Mouse (Mus musculus) C2C12 (cell line): ENCODE results near the gene Olfr270. TPM values are rescaled to one million over a fixed set of nuclear protein-coding genes. Genes with fewer than 3 reads are reported as not detected.

Source experiments
- H3K27me3 ChIP-seq: one replicate; pipeline ENCODE4 v1.6.1; 2011; ENCODE audit not compliant: control insufficient read depth, insufficient read depth, insufficient read length
- H3K36me3 ChIP-seq: one replicate; pipeline ENCODE4 v1.6.1; 2011; ENCODE audit not compliant: control insufficient read depth, insufficient read depth
- H3K4me3 ChIP-seq: one replicate; pipeline ENCODE4 v1.5.1; 2011; ENCODE audit warnings: mild to moderate bottlenecking, control low read depth; ENCODE audit not compliant: poor library complexity, insufficient read depth, severe bottlenecking
- H3K79me2 ChIP-seq: one replicate; pipeline ENCODE4 v1.6.1; 2011; ENCODE audit not compliant: control insufficient read depth, insufficient read depth
- H3K79me3 ChIP-seq: one replicate; pipeline ENCODE4 v1.6.1; 2011; ENCODE audit warnings: low read depth, control low read depth
- H3ac ChIP-seq: one replicate; pipeline ENCODE3; 2011; ENCODE audit warnings: low read depth; ENCODE audit not compliant: control insufficient read depth, insufficient read length
- CEBPB ChIP-seq: IDR thresholded peaks from one replicate; pipeline ENCODE4 v1.6.1; 2011; ENCODE audit warnings: low read depth, mild to moderate bottlenecking, control low read depth, moderate library complexity
- CTCF ChIP-seq: IDR thresholded peaks from one replicate; pipeline ENCODE4 v1.5.1; 2011; ENCODE audit not compliant: control insufficient read depth, insufficient read depth, insufficient read length
- FOSL1 ChIP-seq: IDR thresholded peaks from one replicate; pipeline ENCODE4 v1.8.0; 2011; ENCODE audit warnings: mild to moderate bottlenecking, low read length; ENCODE audit not compliant: poor library complexity, insufficient read depth, severe bottlenecking
- MAX ChIP-seq: IDR thresholded peaks from one replicate; pipeline ENCODE4 v1.6.1; 2011; ENCODE audit warnings: mild to moderate bottlenecking, control low read depth
- MYOD1 ChIP-seq: IDR thresholded peaks from one replicate; pipeline ENCODE4 v1.6.1; 2011; ENCODE audit warnings: low read depth; ENCODE audit not compliant: control insufficient read depth, insufficient read length
- MYOG ChIP-seq: IDR thresholded peaks from one replicate; pipeline ENCODE4 v1.6.1; 2011; ENCODE audit not compliant: control insufficient read depth, insufficient read length; ENCODE audit errors: extremely low read depth
- USF1 ChIP-seq: IDR thresholded peaks from one replicate; pipeline ENCODE4 v1.6.1; 2011; ENCODE audit warnings: low read depth, mild to moderate bottlenecking, control low read depth, moderate library complexity
- polyA plus RNA-seq: library from polyadenylated mRNA; unstranded; fragments of >200 nt; fragmentation: generic; extraction: Trizol; gene quantifications from one replicate; pipeline ENCODE4 v1.2.1, GENCODE M21; 2012; ENCODE audit warnings: missing spikeins

Gene Olfr270
- polyA plus RNA-seq, 1 experiment: not detected

GRCm38 (mm10) chr4:53000154-53000553, 35.8 kb downstream of the Olfr270 start:
- Histone ChIP-seq H3K36me3 (no peaks in the 10 kb centered on the region), H3K4me3 (no peak overlapping the region), H3K27me3 (no peaks in the 10 kb centered on the region), H3K79me2 (no peaks in the 10 kb centered on the region), H3K79me3 (no peaks in the 10 kb centered on the region), H3ac (no peak overlapping the region)
- TF ChIP-seq MYOG (no peak), USF1 (no peak), CTCF (no peak), CEBPB (no peak), FOSL1 (no peak), MYOD1 (no peak), MAX (no peak)

GRCm38 (mm10) chr4:53009183-53009582, 44.8 kb downstream of the Olfr270 start:
- no peaks in the 10 kb centered on the region for H3K79me3 ChIP-seq
- H3K4me3 ChIP-seq: no peak overlapping the region
- no peaks in the 10 kb centered on the region for H3K27me3 ChIP-seq
- TF ChIP-seq MYOD1: no peak
- TF ChIP-seq CEBPB: no peak
- no peak for TF ChIP-seq MYOG
- no peak for TF ChIP-seq MAX
- H3K36me3 ChIP-seq: no peaks in the 10 kb centered on the region
- no peak overlapping the region for H3ac ChIP-seq
- peaks cover 5% of the 10 kb centered on the region for H3K79me2 ChIP-seq

- Histone ChIP-seq H3ac (no peak overlapping the region), H3K4me3 (no peak overlapping the region), H3K27me3 (no peaks in the 10 kb centered on the region), H3K79me3 (no peaks in the 10 kb centered on the region), H3K36me3 (peaks cover under 1% of the 10 kb centered on the region), H3K79me2 (peaks cover 5% of the 10 kb centered on the region)
- TF ChIP-seq CEBPB (no peak), MYOD1 (no peak), USF1 (no peak), CTCF (no peak), MYOG (no peak), MAX (no peak)
Observed at GRCm38 (mm10) chr4:53009871-53010270, 45.5 kb downstream of the Olfr270 start.

GRCm38 (mm10) chr4:53011732-53012361, 47.5 kb downstream of the Olfr270 start, which contains the start of gene Nipsnap3b:
Nipsnap3b (plus strand) TSS chr4:53011880.
- Histone ChIP-seq H3K79me2 (peaks cover 5% of the 10 kb centered on the region), H3K4me3 (peak within 1 kb of the TSS; percentile 25), H3ac (peak within 1 kb of the TSS; percentile 72), H3K36me3 (peaks cover 21% of the 10 kb centered on the region), H3K27me3 (no peaks in the 10 kb centered on the region), H3K79me3 (no peaks in the 10 kb centered on the region)
- TF ChIP-seq MYOD1 (no peak), MAX (peak; percentile 46)

- Histone ChIP-seq H3ac (no peak overlapping the region), H3K27me3 (no peaks in the 10 kb centered on the region), H3K4me3 (no peak overlapping the region), H3K79me3 (no peaks in the 10 kb centered on the region), H3K79me2 (peaks cover 5% of the 10 kb centered on the region), H3K36me3 (peaks cover 41% of the 10 kb centered on the region)
- TF ChIP-seq MYOD1 (no peak), USF1 (no peak), FOSL1 (no peak), CTCF (no peak), MAX (no peak), CEBPB (no peak), MYOG (no peak)
Observed at GRCm38 (mm10) chr4:53014421-53014820, 50.1 kb downstream of the Olfr270 start.

- no peaks in the 10 kb centered on the region for H3K79me3 ChIP-seq
- H3K79me2 ChIP-seq: peaks cover 5% of the 10 kb centered on the region
Observed at GRCm38 (mm10) chr4:53015024-53015423, 50.7 kb downstream of the Olfr270 start.

More at GRCm38 (mm10) chr4:53015024-53015423, 50.7 kb downstream of the Olfr270 start:
- Histone ChIP-seq H3ac (no peak overlapping the region), H3K27me3 (no peaks in the 10 kb centered on the region), H3K36me3 (peaks cover 41% of the 10 kb centered on the region), H3K4me3 (no peak overlapping the region)
- TF ChIP-seq FOSL1 (no peak), USF1 (no peak), MYOD1 (no peak), CEBPB (no peak), MAX (no peak), CTCF (no peak), MYOG (no peak)
